Mouse (Mus musculus): ENCODE measurements at regions not wholly inside any gene's neighbourhood (a gene's known extent, or its start where the extent isn't known, plus 50 kb on each side); places are given as distances from the start of the nearest gene placed in this dataset.
"Not testable (repeated sequence)": the region's sequence is repeated elsewhere in the genome, so short reads cannot be mapped to it uniquely, and the experiment has no call there.

GRCm38 (mm10) chr4:22131751-22132736, 200.9 kb downstream of the Faxc start:
- peak; percentile 74 for DNase-seq

GRCm38 (mm10) chr4:22133547-22134495, 202.7 kb downstream of the Faxc start:
- DNase-seq, result no peak

- DNase-seq, result no peak
Measured at GRCm38 (mm10) chr4:22140122-22140521, 209.0 kb downstream of the Faxc start.

GRCm38 (mm10) chr4:22143546-22143945, 212.4 kb downstream of the Faxc start:
- DNase-seq, result no peak

- DNase-seq, result not testable (repeated sequence)
Measured at GRCm38 (mm10) chr4:22144834-22145233, 212.5 kb upstream of the Fbxl4 start.

- no peak for DNase-seq
Measured at GRCm38 (mm10) chr4:22146648-22147409, 210.5 kb upstream of the Fbxl4 start.

GRCm38 (mm10) chr4:22151899-22152493, 205.3 kb upstream of the Fbxl4 start:
- DNase-seq, result no peak

- no peak for DNase-seq
Measured at GRCm38 (mm10) chr4:22152971-22153544, 204.3 kb upstream of the Fbxl4 start.

GRCm38 (mm10) chr4:22153620-22154019, 203.7 kb upstream of the Fbxl4 start:
- no peak for DNase-seq

- DNase-seq, result no peak
Measured at GRCm38 (mm10) chr4:22186422-22186821, 170.9 kb upstream of the Fbxl4 start.

- peak; percentile 68 for DNase-seq
Measured at GRCm38 (mm10) chr4:22188141-22189006, 169.0 kb upstream of the Fbxl4 start.

GRCm38 (mm10) chr4:22196501-22196900, 160.8 kb upstream of the Fbxl4 start:
- no peak for DNase-seq

GRCm38 (mm10) chr4:22208531-22208930, 148.8 kb upstream of the Fbxl4 start:
- DNase-seq, result no peak

GRCm38 (mm10) chr4:22237640-22238039, 119.7 kb upstream of the Fbxl4 start:
- DNase-seq, result no peak

GRCm38 (mm10) chr4:22250276-22250675, 107.1 kb upstream of the Fbxl4 start:
- not testable (repeated sequence) for DNase-seq

GRCm38 (mm10) chr4:22263903-22264302, 93.4 kb upstream of the Fbxl4 start:
- DNase-seq, result no peak

GRCm38 (mm10) chr4:22269064-22269463, 88.3 kb upstream of the Fbxl4 start:
- DNase-seq, result no peak

- no peak for DNase-seq
Measured at GRCm38 (mm10) chr4:22274178-22274577, 83.2 kb upstream of the Fbxl4 start.

GRCm38 (mm10) chr4:22282536-22283323, 74.6 kb upstream of the Fbxl4 start:
- DNase-seq, result no peak

GRCm38 (mm10) chr4:22292169-22292568, 65.2 kb upstream of the Fbxl4 start:
- DNase-seq, result no peak

Data from heart, adult 11 months (tissue).